Mouse (Mus musculus) E14TG2a.4 (cell line): Measurements from ENCODE around the gene Ccdc194.

ENCODE experiments used
- CTCF ChIP-seq: conservative IDR thresholded peaks from 2 replicates; pipeline ENCODE4 v1.5.1; 2014; ENCODE audit warnings: low read length
- NANOG ChIP-seq: IDR thresholded peaks from 2 replicates; pipeline ENCODE4 v1.6.1; 2014; ENCODE audit warnings: borderline replicate concordance, low read length, mixed read lengths
- POU5F1 ChIP-seq: IDR thresholded peaks from 2 replicates; pipeline ENCODE4 v1.6.1; 2014; ENCODE audit warnings: low read length, borderline replicate concordance

DNA sequence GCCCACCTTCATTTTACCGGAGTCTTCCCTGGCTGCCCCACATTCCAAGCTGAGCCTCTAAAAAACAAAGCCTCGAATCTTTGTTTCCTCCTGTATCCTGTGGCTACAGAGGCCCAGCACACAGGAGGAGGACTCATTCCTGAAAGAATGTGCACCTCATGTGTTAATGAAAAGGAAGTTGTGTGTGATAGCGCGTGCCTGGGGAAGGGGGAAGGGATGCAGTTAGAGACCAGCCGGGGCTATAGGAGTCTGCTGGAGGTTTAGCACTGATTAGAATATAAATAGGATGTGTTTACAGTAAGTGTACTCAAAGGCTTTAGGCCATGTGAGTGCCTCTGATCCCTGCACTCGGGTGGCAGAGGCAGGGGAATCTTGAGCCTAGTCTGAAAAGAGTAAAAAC lies 761 bp upstream of the Ccdc194 start:
- no peak for TF ChIP-seq CTCF
- peak; percentile 77 for TF ChIP-seq NANOG
- no peak for TF ChIP-seq POU5F1
